Mouse (Mus musculus) liver, embryonic 12.5 days (tissue): ENCODE results near the gene Eps8. TPM values are rescaled to one million over a fixed set of nuclear protein-coding genes. Genes with fewer than 3 reads are reported as not detected.

Experiments
- ATAC-seq: fragments of 200-750 bp; cut with Nextera tagmentation; 2 replicates; pipeline ENCODE4 v1.8.0; 2017; ENCODE audit warnings: moderate number of reproducible peaks, mild to moderate bottlenecking, moderate library complexity
- H3K27ac ChIP-seq: fragments of 300-500 bp; sonication (generic); 2 replicates; pipeline ENCODE4 v1.5.1; 2016; ENCODE audit warnings: mild to moderate bottlenecking
- H3K27me3 ChIP-seq: fragments of 300-500 bp; sonication (generic); replicated peaks from 2 replicates; pipeline ENCODE4 v1.6.1; 2016; ENCODE audit warnings: mild to moderate bottlenecking, moderate library complexity
- H3K36me3 ChIP-seq: fragments of 300-500 bp; sonication (generic); 2 replicates; pipeline ENCODE4 v1.6.1; 2016; ENCODE audit warnings: mild to moderate bottlenecking, moderate library complexity
- H3K4me1 ChIP-seq: fragments of 300-500 bp; sonication (generic); 2 replicates; pipeline ENCODE4 v1.6.1; 2016
- H3K4me2 ChIP-seq: fragments of 300-500 bp; sonication (generic); 2 replicates; pipeline ENCODE4 v1.6.1; 2016; ENCODE audit warnings: mild to moderate bottlenecking, moderate library complexity
- H3K4me3 ChIP-seq: fragments of 300-500 bp; sonication (generic); 2 replicates; pipeline ENCODE4 v1.5.1; 2016; ENCODE audit warnings: mild to moderate bottlenecking, moderate library complexity
- H3K9ac ChIP-seq: fragments of 300-500 bp; sonication (generic); 2 replicates; pipeline ENCODE4 v1.6.1; 2016; ENCODE audit warnings: mild to moderate bottlenecking, moderate library complexity
- H3K9me3 ChIP-seq: fragments of 300-500 bp; sonication (generic); replicated peaks from 2 replicates; pipeline ENCODE4 v1.6.1; 2016; ENCODE audit warnings: mild to moderate bottlenecking, moderate library complexity
- WGBS: fragments of 180-500 bp; shearing (Covaris S2); methylation state at CpG from one replicate; pipeline ENCODE4 v1.1.7; 2016; ENCODE audit not compliant: insufficient replicate concordance; 5-methylcytosine and 5-hydroxymethylcytosine counted together
- polyA plus RNA-seq: library from polyadenylated mRNA; unstranded; fragments of >200 nt; fragmentation: Nextera tagmentation; extraction: Ambion mirVana; gene quantifications from 2 replicates; pipeline ENCODE4 v1.2.1, GENCODE M21; 2016

Eps8 gene
- polyA plus RNA-seq, 1 experiment from 2014 or later, result 1.5 TPM

GRCm38 (mm10) chr6:137658426-137659088 lies 3.9 kb upstream of the Eps8 start:
- WGBS, result 59% methylated on average over 12 of the region's 12 CpGs
- no peak overlapping the region for H3K27ac ChIP-seq
- H3K9ac ChIP-seq, result no peak overlapping the region
- no peak overlapping the region for H3K4me2 ChIP-seq
- H3K4me1 ChIP-seq, result no peaks in the 10 kb centered on the region
- H3K27me3 ChIP-seq, result 0 out of 2 replicates have a peak, but pooled peaks cover 2% of the 10 kb centered on the region
- H3K36me3 ChIP-seq, result no peaks in the 10 kb centered on the region
- H3K9me3 ChIP-seq, result no peaks in the 10 kb centered on the region
- ATAC-seq, result no peak
- H3K4me3 ChIP-seq, result no peak overlapping the region

DNA sequence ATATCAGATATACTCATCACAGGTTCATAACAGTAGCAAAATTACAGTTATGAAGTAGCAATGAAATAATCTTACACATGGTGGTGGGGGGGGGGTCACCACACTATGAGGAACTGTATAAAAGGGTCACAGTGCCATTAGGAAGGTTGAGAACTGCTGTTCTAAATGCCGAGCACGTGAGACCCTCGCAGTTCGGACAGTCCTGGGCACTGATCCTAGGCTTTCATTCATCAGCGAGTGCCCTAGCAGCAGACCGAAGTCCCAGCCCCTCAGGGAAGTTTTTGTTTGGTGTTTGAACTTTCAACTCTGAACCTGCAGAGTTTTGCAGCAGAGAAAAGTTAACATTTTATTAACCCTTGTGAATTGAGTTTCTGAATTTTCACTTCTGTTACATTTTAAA lies 2.5 kb upstream of the Eps8 start:
- Histone ChIP-seq H3K4me3 (no peak overlapping the region), H3K27me3 (0 out of 2 replicates have a peak, but pooled peaks cover 2% of the 10 kb centered on the region), H3K9ac (no peak overlapping the region), H3K36me3 (no peaks in the 10 kb centered on the region), H3K9me3 (no peaks in the 10 kb centered on the region), H3K4me1 (no peaks in the 10 kb centered on the region), H3K27ac (no peak overlapping the region), H3K4me2 (no peak overlapping the region)
- no peak for ATAC-seq
- 69% methylated on average over 6 of the region's 6 CpGs for WGBS

DNA sequence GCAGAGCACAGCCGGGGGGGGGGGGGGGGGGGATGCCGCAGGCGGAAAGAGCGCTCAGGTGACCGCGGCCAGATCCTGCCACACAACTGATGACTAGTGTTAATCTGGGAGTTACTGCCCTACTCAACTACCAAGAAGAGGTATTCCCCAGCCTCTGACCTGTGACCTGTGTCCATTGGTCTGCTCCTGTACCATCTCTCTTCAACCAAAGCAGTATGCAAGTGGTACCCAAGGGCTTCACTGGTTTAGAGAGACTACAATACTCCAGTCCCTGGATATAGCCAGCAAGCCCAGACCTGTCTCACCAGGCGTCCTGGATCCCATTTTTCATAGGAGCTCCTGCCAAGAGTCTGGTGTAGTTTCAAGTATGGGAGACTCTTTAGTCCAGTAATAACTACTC lies 5.1 kb downstream of the Eps8 start:
- no peak overlapping the region for H3K9ac ChIP-seq
- 0 out of 2 replicates have a peak, but pooled peaks have one; percentile 8 for ATAC-seq

DNA sequence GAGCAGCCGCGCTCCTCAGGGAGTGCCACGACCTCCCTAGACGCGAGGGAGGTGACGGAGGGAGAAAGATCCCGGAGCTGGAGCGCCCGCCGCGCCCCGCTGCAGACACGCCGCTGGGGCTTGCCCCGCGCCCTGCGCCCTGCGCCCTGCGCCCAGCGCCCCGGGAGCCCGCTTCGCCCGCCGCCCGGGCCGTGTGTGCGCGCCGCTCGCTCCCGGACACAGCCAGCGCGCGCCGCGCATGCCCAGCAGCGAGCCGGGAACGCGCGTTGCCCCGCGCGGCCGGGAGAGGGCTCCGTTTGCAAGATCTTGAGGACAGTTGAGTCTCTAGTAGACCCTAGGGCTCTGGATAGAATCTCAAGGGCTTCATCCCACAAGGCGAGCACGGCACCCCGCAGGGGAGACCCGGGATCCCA lies 5.6 kb downstream of the Eps8 start:
- peak overlapping the region; percentile 44; the same call in 1 of the 2 replicates for H3K9ac ChIP-seq
- no peaks in the 10 kb centered on the region for H3K9me3 ChIP-seq
- H3K27me3 ChIP-seq, result peaks cover 43% of the 10 kb centered on the region
- peak; percentile 66 for ATAC-seq
- no peaks in the 10 kb centered on the region for H3K36me3 ChIP-seq
- under 1% methylated on average over 44 of the region's 51 CpGs for WGBS
- peak overlapping the region; percentile 61 for H3K4me3 ChIP-seq
- peaks cover 13% of the 10 kb centered on the region for H3K4me1 ChIP-seq
- H3K4me2 ChIP-seq, result peak overlapping the region; percentile 82
- H3K27ac ChIP-seq, result no peak overlapping the region

More for the DNA sequence above, 5.1 kb downstream of the Eps8 start:
- peak overlapping the region; percentile 82 for H3K4me2 ChIP-seq
- H3K36me3 ChIP-seq, result no peaks in the 10 kb centered on the region
- 23% methylated on average over 5 of the region's 7 CpGs for WGBS
- H3K27me3 ChIP-seq, result peaks cover 43% of the 10 kb centered on the region
- H3K4me1 ChIP-seq, result peaks cover 13% of the 10 kb centered on the region
- no peak overlapping the region for H3K27ac ChIP-seq
- no peaks in the 10 kb centered on the region for H3K9me3 ChIP-seq
- peak overlapping the region; percentile 61 for H3K4me3 ChIP-seq

DNA sequence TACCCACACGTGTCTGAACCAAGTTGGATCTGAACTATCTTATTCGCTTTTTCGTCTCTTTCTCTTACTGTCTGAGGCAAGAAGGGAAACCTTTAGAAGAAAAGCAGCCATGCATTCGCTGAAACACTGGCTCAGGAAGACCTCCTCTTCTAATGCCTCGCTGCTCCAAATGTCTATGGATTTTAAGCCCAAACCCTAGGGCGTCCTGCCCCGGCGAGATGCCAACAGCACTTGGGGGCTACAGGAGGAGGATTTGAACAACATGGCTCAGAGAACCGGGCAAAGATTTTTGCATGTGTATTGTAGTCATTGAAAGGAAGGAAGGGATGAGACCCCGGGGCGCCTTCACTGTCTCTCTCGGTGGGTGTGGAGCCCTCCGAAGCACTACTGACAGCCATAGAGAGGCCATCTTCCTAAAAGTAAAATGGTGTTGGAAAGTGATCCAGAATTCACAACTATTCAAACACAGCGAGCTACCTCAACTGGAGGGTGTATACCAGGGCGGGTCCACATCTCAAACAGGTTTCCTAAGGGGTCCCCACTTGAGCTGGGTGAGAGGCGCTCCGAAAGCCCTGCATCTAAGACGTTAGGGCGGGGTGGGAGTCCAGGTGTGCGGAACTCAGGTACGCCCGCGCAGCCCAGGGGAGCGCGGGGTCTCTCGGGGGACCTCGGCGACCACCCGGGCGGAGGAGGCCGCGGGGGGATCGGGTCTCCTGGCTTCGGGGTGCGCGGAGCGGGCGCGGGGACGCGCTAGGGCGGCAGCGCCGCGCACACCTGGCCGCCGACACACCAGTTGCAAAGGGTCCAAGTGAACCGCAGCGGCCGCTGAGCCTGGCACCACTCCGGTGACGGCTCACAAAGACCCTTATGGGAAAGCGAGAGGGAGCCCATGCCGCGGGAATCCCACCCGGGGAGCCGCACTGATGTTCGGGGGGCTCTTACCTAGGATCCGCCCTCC lies 6.3 kb downstream of the Eps8 start:
- Histone ChIP-seq H3K9ac (peak overlapping the region; percentile 44; the same call in 1 of the 2 replicates), H3K4me2 (peak overlapping the region; percentile 82), H3K4me1 (peaks cover 13% of the 10 kb centered on the region), H3K27me3 (peaks cover 43% of the 10 kb centered on the region), H3K4me3 (peak overlapping the region; percentile 61), H3K36me3 (no peaks in the 10 kb centered on the region), H3K27ac (no peak overlapping the region), H3K9me3 (no peaks in the 10 kb centered on the region)
- ATAC-seq, result peak; percentile 47; the same call in 1 of the 2 replicates
- WGBS, result 3% methylated on average over 59 of the region's 59 CpGs

GRCm38 (mm10) chr6:137647646-137648045 lies 7.0 kb downstream of the Eps8 start:
- Histone ChIP-seq H3K27me3 (peaks cover 43% of the 10 kb centered on the region), H3K27ac (no peak overlapping the region), H3K9me3 (no peaks in the 10 kb centered on the region), H3K4me1 (peaks cover 13% of the 10 kb centered on the region), H3K36me3 (no peaks in the 10 kb centered on the region), H3K4me2 (peak overlapping the region; percentile 82), H3K4me3 (no peak overlapping the region; the same call in 1 of the 2 replicates), H3K9ac (no peak overlapping the region)
- WGBS, result 28% methylated on average over 10 of the region's 10 CpGs
- ATAC-seq, result no peak

DNA sequence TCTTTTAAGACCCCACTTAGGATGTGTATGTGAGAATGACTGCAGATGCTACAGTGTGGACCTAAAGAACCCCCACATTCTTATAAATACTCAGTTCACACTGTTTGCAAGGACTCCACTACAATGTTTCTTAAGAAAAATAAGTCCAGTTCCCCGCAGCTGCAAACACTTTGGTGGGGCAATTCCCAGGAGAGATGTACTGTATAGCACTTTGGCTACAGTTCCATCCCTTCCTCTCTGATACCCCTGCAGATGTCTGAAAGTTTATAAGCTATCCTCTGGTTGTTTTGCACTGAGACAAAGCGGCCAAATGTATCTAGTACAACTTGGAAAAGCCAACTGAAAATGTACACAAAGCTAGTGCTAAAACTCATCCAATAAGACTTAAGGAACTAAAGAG lies 8.0 kb downstream of the Eps8 start:
- H3K4me3 ChIP-seq, result no peak overlapping the region
- WGBS, result 64% methylated on average over 2 of the region's 2 CpGs
- peaks cover 43% of the 10 kb centered on the region for H3K27me3 ChIP-seq
- no peak overlapping the region for H3K4me2 ChIP-seq
- peaks cover 13% of the 10 kb centered on the region for H3K4me1 ChIP-seq
- no peaks in the 10 kb centered on the region for H3K36me3 ChIP-seq
- ATAC-seq, result no peak
- H3K9ac ChIP-seq, result no peak overlapping the region
- no peaks in the 10 kb centered on the region for H3K9me3 ChIP-seq
- no peak overlapping the region for H3K27ac ChIP-seq

DNA sequence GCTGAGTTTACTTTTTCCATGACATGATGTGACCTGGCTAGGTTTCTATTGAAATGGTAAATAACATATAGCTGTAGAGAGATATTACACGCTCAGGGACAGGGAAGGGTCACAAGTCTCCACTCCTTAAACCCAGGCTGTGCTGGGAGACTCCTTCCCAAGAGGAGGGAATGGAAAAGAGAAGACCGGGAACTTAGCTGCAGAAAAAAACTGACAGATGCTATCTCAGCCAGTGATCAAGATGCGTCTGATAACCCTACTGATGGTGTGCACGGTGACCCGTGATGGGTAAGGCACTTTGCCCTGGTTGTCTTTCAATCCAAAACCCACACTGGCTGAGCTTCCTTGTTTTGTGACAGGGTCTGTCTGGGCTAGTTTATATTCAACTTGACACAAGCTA lies 9.8 kb downstream of the Eps8 start:
- H3K4me2 ChIP-seq, result no peak overlapping the region
- H3K4me1 ChIP-seq, result peaks cover 13% of the 10 kb centered on the region
- H3K9me3 ChIP-seq, result no peaks in the 10 kb centered on the region
- no peak overlapping the region for H3K27ac ChIP-seq
- H3K36me3 ChIP-seq, result no peaks in the 10 kb centered on the region
- H3K9ac ChIP-seq, result no peak overlapping the region
- ATAC-seq, result no peak
- H3K4me3 ChIP-seq, result no peak overlapping the region
- 57% methylated on average over 5 of the region's 5 CpGs for WGBS
- peaks cover 39% of the 10 kb centered on the region for H3K27me3 ChIP-seq

GRCm38 (mm10) chr6:137643814-137644213 lies 10.9 kb downstream of the Eps8 start:
- 65% methylated on average over 4 of the region's 4 CpGs for WGBS
- no peak for ATAC-seq
- Histone ChIP-seq H3K27ac (no peak overlapping the region), H3K9ac (no peak overlapping the region), H3K4me1 (peaks cover 8% of the 10 kb centered on the region; the same call in 1 of the 2 replicates), H3K4me2 (no peak overlapping the region), H3K27me3 (peaks cover 28% of the 10 kb centered on the region), H3K36me3 (no peaks in the 10 kb centered on the region), H3K4me3 (no peak overlapping the region), H3K9me3 (no peaks in the 10 kb centered on the region)

DNA sequence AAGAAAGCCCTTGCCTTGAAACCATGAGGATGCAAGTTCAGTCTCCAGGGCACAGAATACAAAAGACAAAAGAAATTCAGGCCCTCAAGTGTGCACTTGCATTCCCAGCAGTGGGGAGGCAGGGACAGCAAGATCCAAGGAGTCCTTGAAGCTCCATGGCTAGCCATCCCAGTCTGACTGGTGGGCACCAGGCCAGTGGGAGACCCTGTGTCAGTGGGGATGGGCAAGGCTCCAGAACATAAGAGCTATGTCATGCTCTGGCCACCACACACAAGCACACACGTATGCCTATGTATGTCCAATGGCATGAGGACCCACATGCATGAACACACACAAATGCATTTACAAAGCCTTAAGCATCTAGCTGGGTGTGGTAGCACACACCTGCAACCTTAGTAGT lies 13.0 kb downstream of the Eps8 start:
- no peak overlapping the region for H3K4me3 ChIP-seq
- H3K9ac ChIP-seq, result no peak overlapping the region
- no peak for ATAC-seq
- H3K27ac ChIP-seq, result no peak overlapping the region
- no peaks in the 10 kb centered on the region for H3K9me3 ChIP-seq
- H3K27me3 ChIP-seq, result peaks cover 6% of the 10 kb centered on the region
- no peaks in the 10 kb centered on the region for H3K36me3 ChIP-seq
- H3K4me1 ChIP-seq, result 0 out of 2 replicates have a peak, but pooled peaks cover 4% of the 10 kb centered on the region
- no peak overlapping the region for H3K4me2 ChIP-seq
- 54% methylated on average over 1 of the region's 1 CpGs for WGBS

- 73% methylated on average over 11 of the region's 11 CpGs for WGBS
Measured at GRCm38 (mm10) chr6:137638834-137639567, 15.7 kb downstream of the Eps8 start.

More at GRCm38 (mm10) chr6:137638834-137639567, 15.7 kb downstream of the Eps8 start:
- no peak overlapping the region for H3K4me2 ChIP-seq
- ATAC-seq, result no peak
- no peaks in the 10 kb centered on the region for H3K27me3 ChIP-seq
- no peaks in the 10 kb centered on the region for H3K36me3 ChIP-seq
- H3K4me1 ChIP-seq, result 0 out of 2 replicates have a peak, but pooled peaks cover 4% of the 10 kb centered on the region
- H3K4me3 ChIP-seq, result no peak overlapping the region
- no peak overlapping the region for H3K27ac ChIP-seq
- H3K9ac ChIP-seq, result no peak overlapping the region
- H3K9me3 ChIP-seq, result no peaks in the 10 kb centered on the region
